Mouse (Mus musculus) cerebellum, postnatal 25 days (tissue): ENCODE results near the gene Npc2.

Source experiments
- DNase-seq, 2 experiments: peaks; one replicate each; pipeline ENCODE4 v3.0.0; 2021; ENCODE audit warnings: mixed read lengths in 2 of 2

The Npc2 gene

GRCm38 (mm10) chr12:84726391-84726790 lies 46.6 kb downstream of the Npc2 start:
- no peak for DNase-seq

DNA sequence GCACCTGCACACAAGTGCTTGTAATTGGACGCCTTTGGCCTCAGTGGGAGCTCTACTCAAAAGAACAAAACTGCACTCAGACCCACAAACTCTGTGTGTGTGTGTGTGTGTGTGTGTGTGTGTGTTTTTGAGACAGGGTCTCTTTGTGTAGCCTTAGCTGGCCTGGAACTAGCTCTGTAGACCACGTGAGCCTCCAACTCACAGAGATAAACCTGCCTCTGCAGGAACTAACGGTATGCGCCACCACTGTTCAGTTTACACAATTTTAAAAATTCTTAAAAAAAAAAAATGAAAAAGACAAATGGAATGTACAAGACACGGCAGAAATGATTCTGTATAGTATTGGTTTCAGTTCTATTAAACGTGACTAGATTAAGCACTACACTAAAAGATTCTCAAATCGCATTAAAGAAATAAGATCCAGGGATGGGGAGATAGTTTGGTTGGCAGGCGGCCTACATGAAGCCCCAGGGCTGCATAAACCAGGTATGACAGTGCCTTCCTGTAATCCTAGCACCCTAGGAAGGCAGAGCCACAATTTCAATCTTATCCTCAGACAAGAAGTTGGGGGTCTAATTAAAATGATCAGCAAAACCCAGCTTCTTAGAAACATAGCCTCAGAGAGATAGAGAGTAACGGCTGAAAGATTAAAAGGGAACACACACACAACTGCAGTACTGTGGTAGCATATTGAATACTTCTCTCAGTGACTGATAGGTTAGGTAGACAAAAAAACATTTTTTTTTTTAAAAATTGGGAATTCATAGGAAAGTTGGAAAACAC lies 54.3 kb downstream of the Npc2 start:
- no peak for DNase-seq

DNA sequence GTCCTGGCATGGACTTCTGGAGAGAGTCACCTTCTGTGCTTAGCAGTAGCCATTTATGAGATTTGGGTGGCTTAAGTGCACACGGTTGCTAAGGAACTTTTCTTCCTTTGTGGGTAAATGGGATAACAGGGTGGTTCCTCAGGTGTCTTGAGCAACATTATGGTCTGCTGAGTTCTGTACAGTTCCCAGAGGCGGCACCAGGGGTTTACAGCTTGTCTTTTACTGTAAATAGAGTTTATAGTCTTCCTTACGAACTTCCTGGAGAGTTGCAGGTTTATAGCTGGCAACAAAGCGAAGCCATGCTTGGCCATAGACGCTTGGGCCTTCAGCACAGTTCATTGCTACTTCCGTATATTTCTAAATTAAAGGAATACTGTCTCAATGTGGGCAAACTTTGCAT lies 58.4 kb downstream of the Npc2 start:
- DNase-seq: no peak

DNA sequence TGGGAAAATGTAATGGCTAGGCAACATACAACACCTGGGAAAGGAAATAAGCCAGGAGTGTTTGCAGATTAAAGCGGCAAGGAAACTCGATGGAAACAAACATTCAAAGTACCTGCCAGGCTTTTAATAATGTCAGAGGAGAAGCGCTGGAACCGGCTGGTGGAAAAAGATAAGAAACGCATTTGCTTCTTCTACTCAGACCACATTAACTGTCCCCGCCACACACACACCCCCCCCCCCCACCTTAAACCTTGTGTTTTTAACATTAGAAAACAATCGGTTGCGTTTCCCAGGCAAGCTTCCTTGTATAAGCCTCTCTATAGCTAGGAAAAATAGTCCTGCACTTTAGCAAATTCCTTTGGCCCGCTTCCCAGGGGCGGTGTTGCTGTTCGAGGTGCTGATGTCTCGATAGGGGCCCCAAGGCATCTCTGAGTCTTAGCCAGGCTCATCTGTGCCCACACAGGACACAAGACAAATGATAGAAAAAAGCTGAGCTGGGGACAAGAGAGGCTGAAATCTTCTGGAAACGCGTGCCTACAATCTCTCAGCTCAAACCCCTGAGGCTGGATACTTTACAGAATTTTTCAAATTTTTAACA lies 63.0 kb downstream of the Npc2 start:
- no peak for DNase-seq

- DNase-seq: no peak
These were observed 65.1 kb downstream of the Npc2 start for GRCm38 (mm10) chr12:84707804-84708203.

DNA sequence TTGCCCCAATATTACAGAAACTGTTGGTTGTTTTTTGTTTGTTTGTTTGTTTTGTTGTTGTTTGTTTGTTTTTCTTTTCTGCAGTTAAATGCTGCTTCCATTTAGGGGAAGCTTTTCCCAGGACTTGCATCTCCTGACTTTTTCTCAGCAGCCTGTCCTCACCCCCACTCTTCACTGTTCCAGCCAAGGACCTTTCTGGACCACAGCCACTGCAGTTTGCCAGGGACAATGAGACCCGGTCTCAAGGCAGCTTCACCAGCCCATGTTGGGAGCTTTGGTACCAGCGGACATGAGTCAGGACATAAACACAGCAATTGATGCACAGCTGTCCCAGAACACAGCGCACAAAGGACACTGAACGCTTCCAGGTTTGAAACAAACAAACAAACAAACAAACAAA lies 66.1 kb downstream of the Npc2 start:
- no peak for DNase-seq
